Mouse (Mus musculus) cerebellum, adult (tissue): ENCODE results near the gene Nudt9.

Experiments
- ATAC-seq: cut with Nextera tagmentation; 2 replicates; pipeline ENCODE4 v1.9.2; 2017; ENCODE audit warnings: mild to moderate bottlenecking, moderate library complexity, mixed read lengths; ENCODE audit not compliant: insufficient number of reproducible peaks, low FRiP score, low TSS enrichment

Gene Nudt9

GRCm38 (mm10) chr5:104035066-104035465 lies 11.0 kb upstream of the Nudt9 start:
- ATAC-seq: no peak

DNA sequence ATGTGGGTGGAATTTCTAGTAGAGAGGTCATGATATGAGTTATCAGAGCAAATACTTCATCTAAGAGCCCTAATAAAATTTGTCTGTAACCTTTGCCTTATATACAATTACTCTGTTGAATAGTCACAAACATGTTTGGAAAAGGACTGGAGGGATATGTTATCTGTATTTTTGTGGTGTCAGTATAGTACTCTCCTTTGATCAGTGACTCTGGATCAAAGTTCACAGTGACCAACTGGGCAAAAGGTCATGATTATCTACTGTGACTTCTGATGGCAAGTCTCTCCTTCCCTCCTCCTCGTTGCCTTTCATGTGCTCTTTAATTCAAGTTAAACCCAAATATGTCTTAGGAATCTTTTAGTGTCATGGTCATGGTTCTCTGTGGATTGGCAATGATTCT lies 10.3 kb upstream of the Nudt9 start:
- no peak for ATAC-seq

- ATAC-seq: no peak
These were observed 9.4 kb upstream of the Nudt9 start for GRCm38 (mm10) chr5:104036686-104037085.

GRCm38 (mm10) chr5:104039154-104039932 lies 6.8 kb upstream of the Nudt9 start:
- ATAC-seq: no peak

DNA sequence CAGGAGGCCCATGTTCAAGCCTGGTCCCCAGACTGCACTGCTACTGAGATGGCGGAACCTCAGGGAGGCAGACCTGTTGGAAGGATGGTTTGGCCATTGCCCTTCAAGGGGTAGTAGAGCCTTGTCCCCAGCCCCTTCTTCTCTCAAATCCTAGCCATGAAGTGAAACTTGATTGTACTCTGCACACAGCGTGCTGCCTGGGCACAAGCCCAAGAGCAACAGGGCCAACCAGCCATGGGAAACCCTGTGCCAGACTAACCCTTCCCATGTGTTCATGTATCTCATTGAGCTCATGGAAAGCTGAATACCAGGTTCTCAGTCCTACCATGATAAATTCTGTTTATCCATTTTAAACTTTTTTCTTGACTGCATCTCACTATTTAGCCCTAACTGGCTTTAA lies 3.2 kb upstream of the Nudt9 start:
- no peak for ATAC-seq

GRCm38 (mm10) chr5:104043704-104044103 lies 2.4 kb upstream of the Nudt9 start:
- no peak for ATAC-seq

DNA sequence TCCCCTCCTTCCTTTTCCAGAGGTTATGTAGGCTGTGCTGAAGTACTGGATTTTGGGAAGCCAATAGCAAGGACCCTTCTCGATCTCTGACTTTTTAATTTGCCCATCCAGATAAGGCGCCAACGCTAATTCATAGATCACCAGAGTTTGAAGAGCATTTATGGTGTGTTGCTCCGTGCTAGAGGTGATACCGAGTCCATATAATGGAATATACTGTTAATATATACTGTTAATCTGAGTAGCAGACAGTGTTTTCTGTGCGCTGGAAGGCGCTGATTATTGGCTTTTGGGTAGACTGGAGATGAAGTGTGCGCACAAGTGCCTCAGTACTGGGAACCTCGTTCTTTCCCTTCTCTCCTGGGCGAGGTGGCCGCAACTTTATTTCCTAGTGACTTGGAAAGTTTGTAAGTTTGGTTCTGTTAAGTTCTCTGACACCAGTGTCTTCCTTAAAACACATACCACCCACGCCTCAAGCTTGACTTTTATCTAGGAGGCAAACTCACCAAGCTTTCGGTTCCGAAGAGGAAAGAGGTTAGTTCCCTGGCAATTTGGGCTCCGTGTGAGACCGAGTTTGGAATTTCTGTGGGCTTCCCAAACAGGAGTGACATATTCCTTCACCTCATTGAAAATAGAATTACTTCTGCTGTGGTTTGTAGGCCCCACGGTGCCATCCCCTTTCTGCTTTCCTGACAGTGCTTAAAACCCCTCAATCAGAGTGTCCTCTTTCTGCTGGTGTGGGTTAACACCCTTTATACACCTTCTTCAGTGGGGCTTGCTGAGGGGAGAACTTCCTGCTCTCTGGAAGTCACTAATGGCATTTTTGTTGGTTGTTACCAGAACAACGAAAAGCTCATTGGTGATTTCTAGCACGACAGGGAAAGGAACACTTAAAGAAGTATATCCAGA lies 1.3 kb downstream of the Nudt9 start:
- no peak; the same call in 1 of the 2 replicates for ATAC-seq

GRCm38 (mm10) chr5:104048139-104048538 lies 2.0 kb downstream of the Nudt9 start:
- ATAC-seq: no peak

- no peak for ATAC-seq
These were observed 6.8 kb downstream of the Nudt9 start for GRCm38 (mm10) chr5:104052956-104053355.

GRCm38 (mm10) chr5:104054938-104055337 lies 8.8 kb downstream of the Nudt9 start:
- no peak for ATAC-seq

DNA sequence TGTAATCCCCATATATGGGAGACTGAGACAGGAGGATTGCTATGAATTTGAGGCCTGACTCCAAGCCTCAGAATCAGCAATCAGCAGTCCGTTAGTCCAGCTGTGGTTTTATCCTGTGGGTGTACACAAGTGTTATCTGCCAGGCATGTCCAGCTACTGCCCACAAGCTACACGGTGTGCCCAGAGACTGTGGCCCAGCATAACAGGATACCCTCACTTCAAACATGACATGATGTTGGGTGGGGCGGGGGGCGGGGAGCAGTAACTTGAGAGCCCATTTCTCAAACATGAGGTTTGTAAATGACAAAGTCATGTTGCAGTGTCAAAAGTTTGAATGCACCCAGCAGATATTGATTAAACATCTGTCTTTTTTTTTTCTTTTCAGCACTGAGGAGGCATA lies 9.7 kb downstream of the Nudt9 start:
- no peak for ATAC-seq

- ATAC-seq: no peak
These were observed 10.2 kb downstream of the Nudt9 start for GRCm38 (mm10) chr5:104056295-104056694.

DNA sequence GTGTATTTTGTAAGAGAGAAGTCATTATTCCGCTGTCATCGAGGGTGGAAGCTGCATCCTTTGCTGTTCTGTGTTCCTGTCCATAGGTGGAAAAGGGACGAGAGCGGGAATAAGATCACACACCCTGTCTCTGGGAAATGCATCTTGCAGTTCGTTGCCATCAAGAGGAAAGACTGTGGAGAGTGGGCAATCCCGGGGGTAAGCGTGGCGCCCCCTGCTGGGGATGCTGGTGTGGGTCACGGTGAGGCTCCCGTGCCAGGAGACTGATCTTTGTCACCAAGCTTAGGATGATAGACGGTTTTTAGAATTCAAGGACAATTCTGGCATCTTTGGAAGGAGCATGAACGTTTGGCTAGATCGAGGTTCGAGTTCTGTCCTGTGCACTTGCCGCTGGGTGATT lies 11.9 kb downstream of the Nudt9 start:
- ATAC-seq: no peak

DNA sequence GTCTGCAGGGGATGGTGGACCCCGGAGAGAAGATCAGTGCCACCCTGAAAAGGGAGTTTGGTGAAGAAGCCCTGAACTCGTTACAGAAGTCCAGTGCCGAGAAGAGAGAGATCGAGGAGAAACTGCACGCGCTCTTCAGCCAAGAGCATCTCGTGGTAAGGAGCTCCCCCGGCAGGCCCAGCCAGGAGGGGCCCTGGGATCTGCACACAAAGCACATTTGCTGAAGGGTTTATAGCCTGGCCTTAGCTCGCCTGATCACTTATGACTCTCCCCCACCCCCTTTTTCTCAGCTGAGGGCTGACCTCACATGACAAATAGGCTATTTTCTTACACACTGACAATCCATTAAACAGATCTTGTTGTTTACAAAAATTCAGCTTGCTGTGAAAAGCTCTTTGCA lies 13.5 kb downstream of the Nudt9 start:
- ATAC-seq: no peak

DNA sequence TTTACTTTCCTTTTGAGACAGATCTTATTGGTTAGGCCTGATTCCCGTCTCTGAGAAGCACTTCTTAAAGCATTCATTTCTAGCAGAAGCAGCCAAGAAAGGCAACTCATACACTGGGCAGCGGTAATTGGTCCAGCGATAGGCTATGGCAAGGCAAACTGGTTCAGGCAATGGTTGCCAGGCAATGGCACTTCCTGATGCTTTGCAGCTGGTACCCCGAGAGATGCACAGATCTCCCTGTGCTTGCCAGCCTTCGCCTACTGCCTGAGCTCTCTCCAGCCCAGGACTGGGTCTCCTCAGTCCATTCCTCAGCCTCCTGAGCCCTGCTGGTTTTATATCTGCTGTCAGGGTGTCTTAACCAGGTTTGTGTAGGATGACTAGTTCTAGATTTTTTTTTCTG lies 14.3 kb downstream of the Nudt9 start:
- no peak for ATAC-seq

DNA sequence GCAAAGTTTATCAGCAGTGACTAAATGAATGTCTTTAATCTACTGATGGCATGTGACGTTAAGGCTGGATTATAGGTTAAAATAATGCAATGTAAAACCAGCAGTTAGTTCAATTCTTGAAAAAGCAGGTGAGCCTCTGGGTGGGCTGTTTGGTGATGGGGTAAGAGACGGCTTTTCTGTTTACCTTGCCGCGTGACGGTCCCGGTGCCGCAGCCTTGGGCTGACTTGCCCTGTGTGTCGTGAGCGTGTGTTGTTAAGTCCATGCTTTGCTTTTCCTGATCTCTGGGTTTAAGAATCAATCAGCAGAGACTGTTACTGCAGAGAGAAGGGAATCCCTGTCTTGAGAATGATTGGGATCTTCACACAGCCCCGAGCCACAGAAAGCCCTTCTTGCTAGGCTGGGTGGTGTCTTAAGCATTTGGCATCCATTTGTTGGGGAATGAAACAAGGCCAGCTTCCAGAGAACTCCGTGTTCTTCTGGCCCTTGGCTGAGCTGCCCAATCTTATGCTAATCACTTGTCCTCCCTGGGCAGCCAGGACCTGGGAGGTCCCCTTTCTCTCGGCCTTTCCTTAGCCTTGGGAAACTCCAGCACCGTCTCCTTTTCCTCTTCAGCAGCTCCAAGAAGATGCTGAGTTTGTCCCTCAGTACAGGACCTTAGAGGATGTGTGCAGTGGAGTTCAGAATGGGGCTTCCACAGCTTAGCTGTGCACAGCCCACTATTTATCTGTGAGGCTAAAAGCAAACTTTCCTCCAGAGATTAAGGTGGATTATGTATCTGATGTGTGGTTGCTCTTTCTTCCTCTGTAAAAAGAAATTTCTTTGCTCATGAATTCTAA lies 16.0 kb downstream of the Nudt9 start:
- ATAC-seq: no peak

- no peak for ATAC-seq
These were observed 16.9 kb downstream of the Nudt9 start for GRCm38 (mm10) chr5:104062773-104063551.

DNA sequence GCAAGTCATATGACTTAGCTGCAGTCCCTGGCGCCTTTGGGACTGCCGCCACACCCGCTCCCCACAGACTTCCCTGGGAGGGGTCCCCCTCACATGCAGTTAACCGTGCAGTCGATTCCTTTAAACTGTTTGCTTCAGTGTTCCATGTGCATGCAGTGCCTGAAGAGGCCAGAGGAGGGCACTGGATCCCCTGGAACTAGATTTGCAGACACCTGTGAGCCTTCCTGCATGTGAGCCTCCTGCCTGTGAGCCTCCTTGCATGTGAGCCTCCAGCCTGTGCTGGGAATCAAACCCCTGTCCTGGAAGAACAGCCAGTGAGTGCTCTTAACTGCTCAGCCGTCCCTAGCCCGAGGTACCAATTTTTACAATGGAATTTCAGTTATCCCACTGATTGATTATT lies 22.6 kb downstream of the Nudt9 start:
- no peak for ATAC-seq

DNA sequence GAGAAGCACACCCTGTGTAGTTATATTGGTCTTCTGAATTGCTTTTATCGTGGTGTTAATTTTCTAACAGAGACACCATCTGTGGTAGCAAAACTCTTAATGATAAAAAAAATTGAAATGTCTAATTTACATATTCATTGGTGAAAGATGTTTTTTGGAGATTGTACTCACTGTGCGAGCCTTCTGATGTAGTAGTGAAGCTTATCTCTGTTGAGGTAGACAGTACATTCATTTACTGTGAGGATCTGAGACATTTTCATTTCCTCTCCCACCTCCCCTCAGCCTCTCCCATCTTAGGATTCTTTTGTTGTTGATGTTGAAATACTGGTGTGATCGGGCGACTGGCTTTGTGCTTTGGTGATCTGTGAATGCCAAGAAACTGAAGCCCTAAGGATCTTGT lies 24.9 kb downstream of the Nudt9 start:
- no peak for ATAC-seq
